Mouse (Mus musculus): ENCODE measurements around the gene Slc16a8. TPM values are rescaled to one million over a fixed set of nuclear protein-coding genes. Genes with fewer than 3 reads are reported as not detected.

Slc16a8 gene
- total and polyA plus RNA-seq, 3 experiments = 0.08 to 0.83 TPM; not detected in 1

DNA sequence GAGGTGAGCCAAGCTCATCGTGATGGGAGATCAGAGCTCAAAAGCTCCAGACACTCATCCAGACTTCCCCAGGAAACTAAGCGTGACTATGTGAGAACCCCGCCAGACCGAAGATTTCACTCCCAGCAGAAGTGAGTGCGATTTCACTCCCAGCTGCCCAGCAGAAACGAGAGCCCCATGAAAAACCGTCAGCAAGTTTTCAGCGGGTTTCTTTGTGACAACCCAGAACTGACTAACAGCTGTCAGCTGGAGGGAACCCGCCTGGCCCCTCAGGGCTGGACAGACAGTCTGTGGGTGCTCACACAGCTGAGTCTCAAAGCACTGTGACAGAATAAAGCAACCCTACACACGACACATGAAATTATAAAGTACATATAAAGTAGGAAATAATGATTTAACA, 23.2 kb upstream of the Slc16a8 start:
- in situ Hi-C loops (cut with MboI; ENCODE audit: low pct_ligation_motif_present, low pct_unique_long_range_greater_than_20kb, low sequenced_read_pairs) (no loop called here), dilution Hi-C loops (cut with MboI; ENCODE audit: extremely low pct_ligation_motif_present, extremely low pct_unique_long_range_greater_than_20kb, low sequenced_read_pairs) (no loop called here)
- Histone ChIP-seq H3K36me3 (replicated peaks in 1 of 2; ENCODE audit: control insufficient read depth in 1 of 2, insufficient read depth in 1 of 2, low read length in 1 of 2) (peaks cover 0 to 3% of the 10 kb centered on the region in 2 experiments), H3K9me3 (replicated peaks; ENCODE audit: low read length) (peaks cover 8% of the 10 kb centered on the region), H3K4me2 (ENCODE audit: insufficient read depth, low read depth, poor library complexity, severe bottlenecking) (no peak overlapping the region), H3K4me3 (replicated peaks in 1 of 3; ENCODE audit: low read depth in 2 of 3, low read length in 2 of 3, poor library complexity in 1 of 3) (no peak overlapping the region), H3K79me2 (replicated peaks; ENCODE audit: control insufficient read depth, extremely low read depth, insufficient read depth, poor library complexity, severe bottlenecking) (no peaks in the 10 kb centered on the region), H3K27me3 (replicated peaks) (peaks cover 3% of the 10 kb centered on the region), H3K9ac (ENCODE audit: insufficient read depth, low read depth) (no peak overlapping the region), H3K4me1 (ENCODE audit: control insufficient read depth in 1 of 2, insufficient read depth in 2 of 2) (peaks cover 10 to 16% of the 10 kb centered on the region in 2 experiments), H3K27ac (ENCODE audit: insufficient read depth, low read depth) (no peak overlapping the region)
- no peak for TF ChIP-seq ELF1 (IDR thresholded peaks at IDR 0.05; ENCODE audit: low read depth, low read length)
- TF ChIP-seq JUN (IDR thresholded peaks at IDR 0.05; ENCODE audit: insufficient read depth, low read depth, low read length) = no peak
- no peak for TF ChIP-seq BHLHE40 (IDR thresholded peaks at IDR 0.05; ENCODE audit: low read depth, low read length)
- TF ChIP-seq CTCF (conservative IDR thresholded peaks at IDR 0.05 in 1 of 2, IDR thresholded peaks at IDR 0.05 in 1 of 2; ENCODE audit: low read depth in 2 of 2, low read length in 2 of 2) = no peak
- no peak for TF ChIP-seq SMC3 (IDR thresholded peaks at IDR 0.05; ENCODE audit: low read depth, low read length)
- TF ChIP-seq HCFC1 (IDR thresholded peaks at IDR 0.05; ENCODE audit: low read depth, low read length) = no peak
- TF ChIP-seq ZC3H11A (IDR thresholded peaks at IDR 0.05; ENCODE audit: low read depth, low read length) = no peak
- TF ChIP-seq CHD1 (IDR thresholded peaks at IDR 0.05; ENCODE audit: low read depth, low read length) = no peak
- DNase-seq (ENCODE audit: extremely low read depth) = no peak

DNA sequence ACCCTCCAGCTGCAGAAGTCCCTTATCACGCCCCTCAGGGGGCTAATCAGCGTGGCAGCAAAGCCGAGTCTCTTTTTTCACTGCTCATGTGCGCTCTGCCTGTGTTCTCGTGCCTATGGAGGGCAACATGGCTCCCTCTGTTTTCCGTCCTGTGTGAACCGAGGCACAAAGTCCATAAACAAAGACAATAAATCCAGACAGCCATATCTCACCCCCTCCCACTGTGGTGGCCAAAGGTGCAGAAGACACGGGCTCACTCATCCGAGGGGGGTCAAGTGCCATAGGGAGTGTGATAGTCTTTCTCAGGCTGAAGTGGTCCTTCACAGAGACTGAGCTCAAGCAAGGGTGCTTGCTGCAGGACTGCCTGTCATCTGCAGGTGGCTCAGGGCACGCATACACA, 18.5 kb upstream of the Slc16a8 start:
- no peak for TF ChIP-seq TCF12 (IDR thresholded peaks at IDR 0.05; ENCODE audit: low read depth, low read length)
- no peak for TF ChIP-seq ZKSCAN1 (IDR thresholded peaks at IDR 0.05; ENCODE audit: borderline replicate concordance, low read depth, low read length)
- no peak for TF ChIP-seq MAX (IDR thresholded peaks at IDR 0.05; ENCODE audit: low read length)
- no peak for TF ChIP-seq MAZ (IDR thresholded peaks at IDR 0.05; ENCODE audit: low read depth, low read length)
- no peak for TF ChIP-seq JUND (conservative IDR thresholded peaks at IDR 0.05; ENCODE audit: low read depth, low read length)
- no peak for TF ChIP-seq KAT2A (IDR thresholded peaks at IDR 0.05; ENCODE audit: insufficient replicate concordance, low read length)
- no peak for TF ChIP-seq CHD2 (IDR thresholded peaks at IDR 0.05; ENCODE audit: low read length)
- no peak for TF ChIP-seq ZMIZ1 (IDR thresholded peaks at IDR 0.05; ENCODE audit: low read depth, low read length)
- no peak for TF ChIP-seq USF1 (IDR thresholded peaks at IDR 0.05; ENCODE audit: low read depth, low read length)
- no peak for TF ChIP-seq ZNF384 (IDR thresholded peaks at IDR 0.05; ENCODE audit: low read depth, low read length)
- no peak for TF ChIP-seq RCOR1 (conservative IDR thresholded peaks at IDR 0.05; ENCODE audit: low read depth, low read length)
- no peak for TF ChIP-seq CHD1 (IDR thresholded peaks at IDR 0.05; ENCODE audit: low read depth, low read length)
- Histone ChIP-seq H3K79me2 (replicated peaks; ENCODE audit: control insufficient read depth, extremely low read depth, insufficient read depth, poor library complexity, severe bottlenecking) (no peaks in the 10 kb centered on the region), H3K27me3 (replicated peaks) (peaks cover 3% of the 10 kb centered on the region), H3K36me3 (replicated peaks in 1 of 2; ENCODE audit: control insufficient read depth in 1 of 2, insufficient read depth in 1 of 2, low read length in 1 of 2) (no peaks in the 10 kb centered on the region), H3K9ac (ENCODE audit: insufficient read depth, low read depth) (no peak overlapping the region), H3K4me3 (replicated peaks in 1 of 3; ENCODE audit: low read depth in 2 of 3, low read length in 2 of 3, poor library complexity in 1 of 3) (no peak overlapping the region), H3K4me1 (ENCODE audit: control insufficient read depth in 1 of 2, insufficient read depth in 2 of 2) (peaks cover under 1 to 17% of the 10 kb centered on the region in 2 experiments), H3K9me3 (replicated peaks; ENCODE audit: low read length) (peaks cover 3% of the 10 kb centered on the region), H3K27ac (ENCODE audit: insufficient read depth, low read depth) (no peak overlapping the region), H3K4me2 (ENCODE audit: insufficient read depth, low read depth, poor library complexity, severe bottlenecking) (no peak overlapping the region)
- DNase-seq (ENCODE audit: extremely low read depth) = no peak
- in situ Hi-C loops (cut with MboI; ENCODE audit: low pct_ligation_motif_present, low pct_unique_long_range_greater_than_20kb, low sequenced_read_pairs) (no loop called here), dilution Hi-C loops (cut with MboI; ENCODE audit: extremely low pct_ligation_motif_present, extremely low pct_unique_long_range_greater_than_20kb, low sequenced_read_pairs) (no loop called here)
